Mouse (Mus musculus) telencephalon, adult 2 months (tissue): Measurements from ENCODE around the gene Ddx6.

Source experiments
- DNase-seq: peaks from one replicate; pipeline ENCODE4 v3.0.0-alpha.2; 2011; ENCODE audit warnings: low read depth, low spot score

The Ddx6 gene

DNA sequence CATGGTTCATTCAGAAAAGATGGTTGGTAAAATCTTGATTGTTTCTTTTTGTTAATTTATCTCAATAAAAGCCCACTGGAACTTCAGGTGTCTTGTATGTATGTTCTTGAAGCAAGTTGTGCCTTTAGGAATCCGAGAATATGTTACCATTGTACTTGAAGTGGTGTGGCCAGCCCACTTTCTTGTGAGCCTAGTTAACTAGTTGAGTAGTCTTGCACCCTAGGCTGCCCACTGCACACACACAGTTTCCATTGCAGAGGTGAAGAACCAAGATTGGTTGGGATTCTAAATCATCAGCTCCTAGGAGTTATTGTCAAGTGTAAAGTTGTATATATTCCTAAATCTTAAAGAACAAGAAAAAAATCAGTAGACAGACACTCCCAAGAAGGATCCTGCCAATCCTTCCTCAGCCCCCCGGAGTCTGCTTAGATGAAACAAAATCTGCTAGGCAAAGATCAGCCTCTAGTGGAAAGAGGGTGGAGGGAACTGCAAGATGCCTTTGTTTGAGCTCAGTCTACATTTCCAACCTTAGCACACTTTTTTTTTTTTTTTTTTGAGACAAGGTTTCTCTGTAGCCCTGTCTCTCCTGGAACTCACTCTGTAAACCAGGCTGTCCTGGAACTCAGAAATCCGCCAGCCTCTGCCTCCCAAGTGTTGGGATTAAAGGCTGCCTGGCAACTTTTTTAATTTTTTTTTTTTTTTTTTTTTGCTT is 36.1 kb downstream of the Ddx6 start:
- no peak for DNase-seq

DNA sequence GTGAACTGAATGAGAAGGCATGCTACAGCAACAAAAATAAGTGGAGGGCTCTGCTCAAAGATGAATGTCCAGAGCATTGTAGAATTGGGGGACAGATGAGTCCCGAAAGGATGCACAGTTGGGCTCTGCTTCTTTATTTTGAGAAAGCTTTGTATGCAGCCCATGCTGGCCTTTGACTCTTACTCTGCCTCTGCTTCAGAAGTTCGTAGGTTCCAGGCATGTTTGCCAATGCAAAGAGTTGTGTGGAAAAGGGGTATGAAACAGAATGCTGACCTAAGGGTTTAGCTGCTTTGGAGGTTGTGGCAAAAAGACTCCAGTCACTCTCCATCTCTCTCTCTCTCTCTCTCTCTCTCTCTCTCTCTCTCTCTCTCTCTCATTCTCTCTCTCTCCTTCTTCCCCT is 36.9 kb downstream of the Ddx6 start:
- no peak for DNase-seq

DNA sequence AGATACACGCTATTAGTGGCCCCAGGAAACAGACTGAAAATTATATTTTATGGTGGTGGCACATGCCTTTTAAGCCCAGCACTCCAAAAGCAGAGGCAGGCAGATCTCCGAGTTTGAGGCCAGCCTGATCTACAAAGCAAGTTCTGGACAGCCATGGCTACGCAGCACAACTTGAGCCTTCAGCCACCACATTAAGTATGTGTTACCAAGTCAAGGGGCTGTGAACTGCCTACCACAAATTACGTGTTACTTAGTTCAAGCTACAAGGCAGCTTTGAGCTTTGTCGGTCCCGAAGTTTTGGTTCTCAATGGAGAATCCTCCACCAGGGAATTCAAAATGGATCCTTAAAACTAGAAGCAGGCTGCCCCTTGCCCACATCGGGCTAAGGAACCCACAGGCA is 38.4 kb downstream of the Ddx6 start:
- no peak for DNase-seq

DNA sequence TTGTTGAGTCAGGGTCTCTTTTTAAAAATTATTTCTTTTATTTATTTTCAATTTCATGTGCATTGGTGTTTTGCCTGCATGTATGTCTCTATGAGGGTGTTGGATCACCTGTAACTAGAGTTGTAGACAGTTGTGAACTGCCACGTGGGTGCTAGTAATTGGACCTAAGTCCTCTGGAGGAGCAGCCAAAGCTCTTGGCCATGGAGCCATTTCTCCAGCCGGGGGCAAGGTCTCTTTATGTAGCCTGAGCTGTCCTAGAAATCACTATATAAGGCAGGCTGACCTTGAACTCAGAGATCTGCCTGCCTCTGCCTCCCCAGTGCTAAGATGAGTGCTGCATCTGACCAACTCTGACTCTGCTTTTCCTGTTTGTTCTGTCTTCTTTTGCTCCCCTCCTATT is 39.5 kb downstream of the Ddx6 start:
- no peak for DNase-seq

- DNase-seq: no peak
Observed at GRCm38 (mm10) chr9:44645481-44645880, 40.8 kb downstream of the Ddx6 start.

GRCm38 (mm10) chr9:44645924-44646323 is 41.2 kb downstream of the Ddx6 start:
- no peak for DNase-seq

GRCm38 (mm10) chr9:44646366-44646765 is 41.7 kb downstream of the Ddx6 start:
- DNase-seq: no peak

DNA sequence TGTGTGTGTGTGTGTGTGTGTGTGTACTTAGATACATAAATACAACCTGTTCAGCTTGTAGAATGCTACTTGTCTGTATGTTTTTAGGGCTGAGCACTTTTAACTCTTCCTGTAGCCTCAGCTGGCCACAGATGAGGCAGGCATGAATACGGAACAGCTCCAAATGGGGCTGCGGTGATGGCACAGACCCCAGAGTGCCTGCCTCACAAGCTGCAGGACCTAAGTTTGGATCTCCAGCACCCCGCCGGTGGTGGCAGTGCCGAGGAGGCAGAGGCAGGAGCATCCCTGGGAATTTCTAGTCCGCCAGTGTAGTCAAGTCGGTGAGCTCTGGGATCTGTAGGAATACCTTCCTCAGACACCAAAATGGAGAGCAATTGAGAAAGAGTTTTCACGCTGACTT is 42.3 kb downstream of the Ddx6 start:
- DNase-seq: no peak

- DNase-seq: no peak
Observed at GRCm38 (mm10) chr9:44647656-44648055, 43.0 kb downstream of the Ddx6 start.

DNA sequence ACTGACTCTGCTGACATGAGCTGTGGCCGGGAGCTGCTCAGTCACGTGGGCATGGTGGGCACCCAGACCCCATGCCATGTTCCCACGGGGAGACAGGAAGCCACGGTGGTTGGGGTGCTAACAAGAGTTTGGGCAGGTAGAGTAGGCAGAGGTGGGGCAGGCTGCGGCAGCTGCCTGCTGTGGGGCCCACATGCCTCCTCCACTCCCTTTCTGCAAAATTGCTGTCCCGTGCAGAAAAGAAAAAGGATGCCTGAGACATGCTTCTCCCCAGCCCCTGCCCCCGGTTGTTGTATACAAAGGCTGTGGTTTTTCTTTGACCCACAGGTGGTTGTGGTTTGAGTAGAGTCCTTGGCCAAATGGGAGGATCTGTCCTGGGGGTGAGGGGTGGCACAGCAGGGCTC is 44.2 kb downstream of the Ddx6 start:
- no peak for DNase-seq

DNA sequence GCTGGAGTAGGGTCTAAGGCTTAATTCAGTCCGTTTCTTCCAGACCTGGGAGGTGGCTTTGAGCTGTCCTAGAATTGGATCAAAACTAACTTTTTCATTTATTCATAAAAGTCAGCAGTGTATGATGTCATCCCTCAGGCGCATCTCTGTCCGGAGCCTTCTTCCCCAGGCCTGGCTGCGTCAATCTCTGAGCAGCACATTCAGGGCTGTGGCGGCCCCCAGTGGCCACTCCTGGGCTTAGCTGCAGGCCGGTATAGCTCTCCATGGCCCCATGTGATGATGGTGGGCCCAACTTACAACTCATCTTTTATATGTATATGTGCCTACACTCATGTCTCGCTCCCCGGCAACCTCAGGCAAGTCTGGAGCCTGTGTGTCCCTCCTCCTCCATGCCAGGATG is 47.3 kb downstream of the Ddx6 start:
- no peak for DNase-seq

DNA sequence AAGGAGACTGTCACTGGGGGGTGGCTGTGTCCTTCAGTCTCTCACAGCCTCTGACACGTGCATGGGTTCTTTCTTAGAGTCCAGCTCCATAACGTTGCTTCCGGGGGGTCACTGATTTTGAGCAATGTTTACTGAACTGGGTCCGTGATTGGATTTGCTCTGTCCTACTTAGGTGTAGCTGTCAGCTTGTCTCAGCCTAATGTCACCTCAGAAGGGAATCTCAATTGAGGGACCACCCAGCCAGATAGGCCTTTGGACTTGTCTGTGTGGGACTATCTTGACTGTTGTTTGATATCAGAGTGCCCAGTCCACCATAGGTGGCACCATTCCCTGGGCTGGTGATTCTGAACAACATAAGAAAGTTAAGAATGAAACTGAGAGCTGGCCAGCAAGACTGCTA is 49.2 kb downstream of the Ddx6 start:
- DNase-seq: no peak

- DNase-seq: peak; percentile 47
Observed at GRCm38 (mm10) chr9:44655098-44656066, 50.7 kb downstream of the Ddx6 start.

GRCm38 (mm10) chr9:44663706-44664105 is 59.0 kb downstream of the Ddx6 start:
- no peak for DNase-seq

GRCm38 (mm10) chr9:44671416-44671815 is 66.7 kb downstream of the Ddx6 start:
- no peak for DNase-seq

- no peak for DNase-seq
Observed at GRCm38 (mm10) chr9:44672291-44672865, 67.7 kb downstream of the Ddx6 start.

DNA sequence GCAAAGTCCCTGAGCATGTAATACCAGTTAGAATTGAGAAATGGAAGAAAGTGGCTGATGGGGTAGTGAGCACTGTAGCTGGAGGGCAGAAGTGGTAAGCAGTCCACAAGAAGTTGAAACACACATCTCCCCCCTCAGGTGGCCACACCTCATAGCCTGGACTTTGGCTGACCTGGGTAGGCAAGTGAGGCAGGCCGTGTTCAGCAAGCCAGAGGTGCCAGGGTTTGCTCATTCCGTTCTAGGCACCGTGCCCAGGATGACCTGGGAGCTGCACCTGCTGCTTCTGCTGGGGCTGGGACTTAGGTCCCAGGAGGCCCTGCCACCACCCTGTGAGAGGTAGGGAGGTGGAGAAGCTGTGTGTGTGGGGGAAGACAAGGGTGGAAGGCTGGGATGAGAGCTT is 68.3 kb downstream of the Ddx6 start, which contains the start of gene Treh:
TSS of gene Treh (plus strand) at position 229 of the 400 bp plus-strand sequence.
- DNase-seq: no peak

- DNase-seq: no peak
Observed at GRCm38 (mm10) chr9:44678288-44678871, 73.7 kb downstream of the Ddx6 start.

DNA sequence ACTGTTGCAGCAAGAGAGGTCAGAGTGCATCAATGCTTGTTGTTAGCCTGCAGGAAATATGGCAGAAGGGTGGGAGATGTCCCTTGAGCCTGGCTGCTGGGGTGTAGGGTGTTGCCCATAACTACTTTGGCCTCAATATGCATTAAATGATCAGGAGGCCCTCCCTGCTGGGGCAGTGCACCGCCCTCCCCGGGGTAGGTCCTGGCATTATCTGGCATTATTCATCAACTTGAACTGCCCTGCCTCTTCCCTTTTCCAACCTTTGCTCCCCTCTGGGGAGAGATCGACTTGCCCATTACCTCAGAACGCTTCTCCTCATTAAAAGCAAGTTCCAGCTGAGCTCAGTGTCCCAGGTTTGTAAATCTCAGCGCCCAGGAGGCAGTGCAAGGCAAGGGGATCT is 74.9 kb downstream of the Ddx6 start:
- DNase-seq: no peak

GRCm38 (mm10) chr9:44683046-44683445 is 78.4 kb downstream of the Ddx6 start:
- no peak for DNase-seq

DNA sequence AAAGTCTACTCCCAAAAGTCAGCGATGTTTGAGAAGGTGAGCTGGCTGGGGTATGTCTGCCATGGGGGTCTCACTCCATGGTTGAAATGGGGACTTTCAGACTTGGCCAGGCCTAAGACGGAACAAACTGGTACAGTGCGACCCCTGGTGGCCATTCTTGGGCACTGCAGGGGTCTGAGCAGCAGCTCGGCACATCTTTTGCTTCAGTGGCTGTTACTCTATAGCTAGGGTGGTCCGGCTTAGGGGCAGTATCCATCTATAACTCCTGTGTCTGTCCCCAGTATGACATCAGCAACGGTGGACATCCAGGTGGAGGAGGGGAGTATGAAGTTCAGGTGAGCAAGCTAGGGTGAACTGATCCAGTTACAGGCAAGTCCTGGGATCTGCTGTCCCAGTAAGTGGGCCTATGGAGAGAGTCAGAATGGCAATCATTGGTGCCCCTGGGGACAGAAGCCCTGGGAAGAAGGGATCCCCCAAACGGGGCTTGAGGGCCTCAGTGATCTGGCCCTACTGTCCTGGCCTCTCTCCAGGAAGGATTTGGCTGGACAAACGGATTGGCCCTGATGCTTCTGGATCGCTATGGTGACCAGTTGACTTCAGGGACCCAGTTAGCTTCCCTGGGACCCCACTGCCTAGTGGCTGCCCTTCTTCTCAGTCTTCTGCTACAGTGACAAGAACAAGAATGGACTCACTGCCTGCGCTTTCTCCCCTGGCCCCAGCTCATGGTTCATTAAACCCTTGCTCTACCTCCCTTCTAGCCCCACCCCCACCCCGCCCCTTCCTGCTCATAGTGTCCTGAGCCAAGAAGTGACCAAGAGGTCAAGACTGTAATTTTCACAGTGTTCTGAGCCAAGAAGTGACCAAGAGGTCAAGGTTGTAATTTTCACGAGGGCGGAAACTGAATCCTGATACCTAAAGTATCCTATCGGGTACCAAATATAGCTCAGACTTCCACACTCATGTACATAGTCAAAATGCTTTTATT is 80.9 kb downstream of the Ddx6 start:
- no peak for DNase-seq
